Comparison of ENCODE assay signal across 8 mouse cellular contexts in the genomic region with DNA sequence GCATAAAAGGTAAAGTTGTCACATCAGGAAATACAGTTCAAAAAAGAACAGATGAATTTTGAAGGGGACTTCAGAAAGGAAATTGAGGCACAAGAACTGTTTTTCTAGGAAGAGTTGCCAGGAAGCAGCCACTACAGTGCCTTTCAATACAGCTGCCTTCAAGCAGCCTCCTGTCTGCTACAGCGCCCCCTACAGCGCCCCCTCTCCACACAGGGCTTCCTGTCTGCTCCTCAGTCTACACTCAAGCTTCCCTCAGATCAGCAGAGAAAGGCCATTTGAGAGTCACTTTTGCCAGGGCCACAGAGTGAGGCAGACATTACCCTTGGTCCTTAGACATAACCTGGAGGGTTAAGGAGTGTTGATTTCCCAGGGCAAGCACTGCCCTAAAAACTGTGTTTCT. TPM values are rescaled to one million over a fixed set of nuclear protein-coding genes. Genes with fewer than 3 reads are reported as not detected.
A peak's percentile ranks its signal among the peaks of the same experiment; 100 is the strongest.
DNase-seq lines count a peak whose midpoint lies in the region; ATAC-seq and TF ChIP-seq lines count a peak whose summit lies in the region.

No protein-coding gene starts in this region.

- WGBS in intestine, postnatal 0 days: 41% methylated on average over 2 of the region's 2 CpGs
- 28% methylated on average over 2 of the region's 2 CpGs for WGBS in intestine, embryonic 15.5 days
- 44% methylated on average over 2 of the region's 2 CpGs for WGBS in spleen, adult 2 months

- H3K9ac ChIP-seq in intestine, postnatal 0 days (ENCODE audit: low read depth, low read length): no peak overlapping the region
- no peak overlapping the region for H3K9ac ChIP-seq in intestine, embryonic 15.5 days
- H3K9ac ChIP-seq in ES-Bruce4 (ENCODE audit: low read depth, poor library complexity, severe bottlenecking): no peak overlapping the region

- no peaks in the 10 kb centered on the region for H3K27me3 ChIP-seq in intestine, postnatal 0 days (replicated peaks; ENCODE audit: control insufficient read depth, insufficient read depth, low read length)
- no peaks in the 10 kb centered on the region for H3K27me3 ChIP-seq in intestine, embryonic 15.5 days (replicated peaks)
- no peaks in the 10 kb centered on the region for H3K27me3 ChIP-seq in ES-Bruce4 (ENCODE audit: control insufficient read depth, insufficient read depth, low read length, poor library complexity, severe bottlenecking)
- H3K27me3 ChIP-seq in spleen, adult 2 months (ENCODE audit: control insufficient read depth, insufficient read depth, low read length): no peaks in the 10 kb centered on the region

- ATAC-seq in intestine, postnatal 0 days: no peak
- no peak for ATAC-seq in intestine, embryonic 15.5 days
- no peak for ATAC-seq in granulocyte monocyte progenitor cell, adult 5-6 weeks (replicated peaks; ENCODE audit: poor library complexity, severe bottlenecking)

- H3K9me3 ChIP-seq in intestine, postnatal 0 days (ENCODE audit: control insufficient read depth): no peaks in the 10 kb centered on the region
- no peaks in the 10 kb centered on the region for H3K9me3 ChIP-seq in intestine, embryonic 15.5 days
- no peaks in the 10 kb centered on the region for H3K9me3 ChIP-seq in ES-Bruce4 (replicated peaks; ENCODE audit: control insufficient read depth, insufficient read depth, low read length, poor library complexity, severe bottlenecking)

- TF ChIP-seq CTCF in intestine, postnatal 0 days (IDR thresholded peaks at IDR 0.05; ENCODE audit: low read depth): peak; percentile 62
- TF ChIP-seq CTCF in ES-Bruce4 (IDR thresholded peaks at IDR 0.05; ENCODE audit: low read depth, low read length): peak; percentile 57
- 0 out of 2 replicates have a peak, but pooled peaks have one; percentile 37 for TF ChIP-seq CTCF in spleen, adult 2 months (IDR thresholded peaks at IDR 0.05; ENCODE audit: extremely low read depth, insufficient read depth, insufficient read length, insufficient replicate concordance)

- H3K36me3 ChIP-seq in intestine, postnatal 0 days (ENCODE audit: control insufficient read depth, insufficient read depth): no peaks in the 10 kb centered on the region
- no peaks in the 10 kb centered on the region for H3K36me3 ChIP-seq in intestine, embryonic 15.5 days
- no peaks in the 10 kb centered on the region for H3K36me3 ChIP-seq in ES-Bruce4 (ENCODE audit: control insufficient read depth, insufficient read depth, low read length, poor library complexity, severe bottlenecking)
- no peaks in the 10 kb centered on the region for H3K36me3 ChIP-seq in spleen, adult 2 months (ENCODE audit: control insufficient read depth, insufficient read depth, low read length)

- no peaks in the 10 kb centered on the region for H3K4me1 ChIP-seq in intestine, postnatal 0 days (replicated peaks; ENCODE audit: control insufficient read depth, insufficient read depth, low read length)
- 0 out of 2 replicates have a peak, but pooled peaks cover 3% of the 10 kb centered on the region for H3K4me1 ChIP-seq in intestine, embryonic 15.5 days (replicated peaks)
- H3K4me1 ChIP-seq in ES-Bruce4 (ENCODE audit: control insufficient read depth, insufficient read depth, low read length): no peaks in the 10 kb centered on the region
- H3K4me1 ChIP-seq in spleen, adult 2 months (ENCODE audit: control insufficient read depth, insufficient read depth, insufficient read length): no peaks in the 10 kb centered on the region; the same call in 1 of the 2 replicates

- DNase-seq in induced T-regulatory cell, adult 2 months (ENCODE audit: low read depth): peak; percentile 79
- peak in 1 of 2 experiments; percentile 16 for DNase-seq in spleen, adult 2 months (ENCODE audit: low read depth in 1 of 2, low spot score in 2 of 2)
- DNase-seq in left cerebral cortex, adult 8-10 months (ENCODE audit: low spot score in 2 of 2): no peak
- no peak for DNase-seq in cerebellum, postnatal 36 days

- H3K4me3 ChIP-seq in intestine, postnatal 0 days (ENCODE audit: low read depth, low read length): no peak overlapping the region
- no peak overlapping the region for H3K4me3 ChIP-seq in intestine, embryonic 15.5 days (replicated peaks)
- no peak overlapping the region for H3K4me3 ChIP-seq in ES-Bruce4 (ENCODE audit: low read depth, low read length)
- H3K4me3 ChIP-seq in spleen, adult 2 months (ENCODE audit: extremely low read depth, insufficient read depth, insufficient read length): no peak overlapping the region

- H3K27ac ChIP-seq in intestine, postnatal 0 days (ENCODE audit: low read depth, low read length): no peak overlapping the region
- H3K27ac ChIP-seq in intestine, embryonic 15.5 days: no peak overlapping the region
- no peak overlapping the region for H3K27ac ChIP-seq in ES-Bruce4 (ENCODE audit: insufficient read depth, low read length)
- no peak overlapping the region for H3K27ac ChIP-seq in spleen, adult 2 months (ENCODE audit: insufficient read depth, low read length)

- TF ChIP-seq EP300 in ES-Bruce4 (IDR thresholded peaks at IDR 0.05; ENCODE audit: insufficient read depth, low read depth, low read length): no peak

- TF ChIP-seq POLR2A in ES-Bruce4 (IDR thresholded peaks at IDR 0.05; ENCODE audit: insufficient read depth, low read length): no peak
- no peak for TF ChIP-seq POLR2A in spleen, adult 2 months (IDR thresholded peaks at IDR 0.05; ENCODE audit: low read depth, low read length)

- H3K4me2 ChIP-seq in intestine, postnatal 0 days (replicated peaks; ENCODE audit: low read depth): no peak overlapping the region
- H3K4me2 ChIP-seq in intestine, embryonic 15.5 days (replicated peaks): no peak overlapping the region

RNA-seq across cellular contexts. Expression of a gene that starts 6.7 kb away (rescaled TPM):
- 6.3 and 6.8 TPM in 2 replicates for polyA plus RNA-seq in intestine, postnatal 0 days (2015; fragmentation: Nextera tagmentation; extraction: Ambion mirVana)
- polyA plus RNA-seq in intestine, embryonic 15.5 days (2015; fragmentation: Nextera tagmentation; extraction: Ambion mirVana): 8.1 and 10.0 TPM in 2 replicates
- polyA plus RNA-seq in ES-Bruce4 (2011; ENCODE audit: insufficient read depth, insufficient read length, low read depth, missing spikeins): 14.9 and 15.7 TPM in 2 replicates
- 1.1 and 1.2 TPM in 2 replicates for polyA plus RNA-seq in spleen, adult 2 months (2012; rRNA removed)
- total RNA-seq in left cerebral cortex, adult 8-10 months (2022): 10 to 100 TPM in 1 of 4 experiments, 1 to 10 TPM in 3; 5.0 to 10.5 (median 6.2) TPM
- 6.4 and 9.6 TPM in 2 replicates for total RNA-seq in granulocyte monocyte progenitor cell, adult 5-6 weeks (2014; fragmentation: Nextera tagmentation)
- total RNA-seq in granulocyte monocyte progenitor cell, adult 5-6 weeks (2017): 9.9 and 24.3 TPM in 2 replicates

RNA-seq across cellular contexts. Expression of a gene that starts 36.0 kb away (rescaled TPM):
- 272 and 299 TPM in 2 replicates for polyA plus RNA-seq in intestine, postnatal 0 days (2015; fragmentation: Nextera tagmentation; extraction: Ambion mirVana)
- 442 and 454 TPM in 2 replicates for polyA plus RNA-seq in intestine, embryonic 15.5 days (2015; fragmentation: Nextera tagmentation; extraction: Ambion mirVana)
- 87.1 and 91.9 TPM in 2 replicates for polyA plus RNA-seq in ES-Bruce4 (2011; ENCODE audit: insufficient read depth, insufficient read length, low read depth, missing spikeins)
- polyA plus RNA-seq in spleen, adult 2 months (2012; rRNA removed): 718 and 867 TPM in 2 replicates
- 10 to 100 TPM; 49.1 to 94.5 (median 69.2) TPM for total RNA-seq in left cerebral cortex, adult 8-10 months (2022)
- total RNA-seq in granulocyte monocyte progenitor cell, adult 5-6 weeks (2014; fragmentation: Nextera tagmentation): 686 and 736 TPM in 2 replicates
- 783 and 809 TPM in 2 replicates for total RNA-seq in granulocyte monocyte progenitor cell, adult 5-6 weeks (2017)

RNA-seq across cellular contexts. Expression of a gene that starts 46.1 kb away (rescaled TPM):
- polyA plus RNA-seq in intestine, postnatal 0 days (2015; fragmentation: Nextera tagmentation; extraction: Ambion mirVana): 32.1 and 41.6 TPM in 2 replicates
- polyA plus RNA-seq in intestine, embryonic 15.5 days (2015; fragmentation: Nextera tagmentation; extraction: Ambion mirVana): 7.3 and 8.9 TPM in 2 replicates
- polyA plus RNA-seq in ES-Bruce4 (2011; ENCODE audit: insufficient read depth, insufficient read length, low read depth, missing spikeins): 0.14 and 0.21 TPM in 2 replicates
- 0.04 and 0.06 TPM in 2 replicates for polyA plus RNA-seq in spleen, adult 2 months (2012; rRNA removed)
- under 1 TPM; 0.26 to 0.49 (median 0.35) TPM for total RNA-seq in left cerebral cortex, adult 8-10 months (2022)
- total RNA-seq in granulocyte monocyte progenitor cell, adult 5-6 weeks (2014; fragmentation: Nextera tagmentation): not detected in 2 replicates
- not detected in 2 replicates for total RNA-seq in granulocyte monocyte progenitor cell, adult 5-6 weeks (2017)
